Mouse (Mus musculus): Measurements from ENCODE around the gene Gm5089. TPM values are rescaled to one million over a fixed set of nuclear protein-coding genes. Genes with fewer than 3 reads are reported as not detected.

Gm5089 gene
- polyA plus RNA-seq, 1 experiment = not detected

- H3K36me3 ChIP-seq (ENCODE audit: control insufficient read depth, insufficient read depth, low read length) = no peaks in the 10 kb centered on the region
- TF ChIP-seq CTCF (IDR thresholded peaks at IDR 0.05; ENCODE audit: extremely low read depth, insufficient read length, insufficient replicate concordance, low read depth, low read length) = no peak
- TF ChIP-seq POLR2A (IDR thresholded peaks at IDR 0.05; ENCODE audit: low read depth, low read length) = no peak
- no peak overlapping the region for H3K4me3 ChIP-seq (ENCODE audit: low read depth, low read length)
- H3K27ac ChIP-seq (ENCODE audit: insufficient read depth, low read depth, low read length) = no peak overlapping the region
- H3K27me3 ChIP-seq (ENCODE audit: control insufficient read depth, insufficient read depth, low read length) = peaks cover 86% of the 10 kb centered on the region
- WGBS = 4% methylated on average over 5 of the region's 5 CpGs
- H3K4me1 ChIP-seq (ENCODE audit: control insufficient read depth, insufficient read depth, insufficient read length, low read length) = peaks cover 9% of the 10 kb centered on the region
Observed at GRCm38 (mm10) chr14:122472647-122473046, 21.7 kb upstream of the Gm5089 start.

GRCm38 (mm10) chr14:122472161-122472560 lies 21.2 kb upstream of the Gm5089 start:
- Histone ChIP-seq H3K36me3 (ENCODE audit: control insufficient read depth, insufficient read depth, low read length) (no peaks in the 10 kb centered on the region), H3K27me3 (ENCODE audit: control insufficient read depth, insufficient read depth, low read length) (peaks cover 84% of the 10 kb centered on the region), H3K27ac (ENCODE audit: insufficient read depth, low read depth, low read length) (no peak overlapping the region), H3K4me3 (ENCODE audit: low read depth, low read length) (no peak overlapping the region), H3K4me1 (ENCODE audit: control insufficient read depth, insufficient read depth, insufficient read length, low read length) (peaks cover 9% of the 10 kb centered on the region)
- TF ChIP-seq POLR2A (IDR thresholded peaks at IDR 0.05; ENCODE audit: low read depth, low read length) (no peak), CTCF (IDR thresholded peaks at IDR 0.05; ENCODE audit: extremely low read depth, insufficient read length, insufficient replicate concordance, low read depth, low read length) (no peak)
- WGBS = 2% methylated on average over 13 of the region's 13 CpGs

- 11% methylated on average over 31 of the region's 31 CpGs for WGBS
- Histone ChIP-seq H3K4me3 (ENCODE audit: low read depth, low read length) (no peak overlapping the region), H3K27ac (ENCODE audit: insufficient read depth, low read depth, low read length) (no peak overlapping the region), H3K4me1 (ENCODE audit: control insufficient read depth, insufficient read depth, insufficient read length, low read length) (peaks cover 9% of the 10 kb centered on the region), H3K27me3 (ENCODE audit: control insufficient read depth, insufficient read depth, low read length) (peaks cover 84% of the 10 kb centered on the region), H3K36me3 (ENCODE audit: control insufficient read depth, insufficient read depth, low read length) (no peaks in the 10 kb centered on the region)
- TF ChIP-seq CTCF (IDR thresholded peaks at IDR 0.05; ENCODE audit: extremely low read depth, insufficient read length, insufficient replicate concordance, low read depth, low read length) (no peak), POLR2A (IDR thresholded peaks at IDR 0.05; ENCODE audit: low read depth, low read length) (no peak)
Observed at GRCm38 (mm10) chr14:122471449-122472085, 20.7 kb upstream of the Gm5089 start.

GRCm38 (mm10) chr14:122468971-122469755 lies 18.2 kb upstream of the Gm5089 start:
- H3K4me1 ChIP-seq (ENCODE audit: control insufficient read depth, insufficient read depth, insufficient read length, low read length) = peaks cover 10% of the 10 kb centered on the region
- no peak overlapping the region for H3K27ac ChIP-seq (ENCODE audit: insufficient read depth, low read depth, low read length)
- H3K36me3 ChIP-seq (ENCODE audit: control insufficient read depth, insufficient read depth, low read length) = no peaks in the 10 kb centered on the region
- WGBS = 6% methylated on average over 28 of the region's 28 CpGs
- TF ChIP-seq CTCF (IDR thresholded peaks at IDR 0.05; ENCODE audit: extremely low read depth, insufficient read length, insufficient replicate concordance, low read depth, low read length) (no peak), POLR2A (IDR thresholded peaks at IDR 0.05; ENCODE audit: low read depth, low read length) (no peak)
- H3K27me3 ChIP-seq (ENCODE audit: control insufficient read depth, insufficient read depth, low read length) = peaks cover 81% of the 10 kb centered on the region
- no peak overlapping the region for H3K4me3 ChIP-seq (ENCODE audit: low read depth, low read length)

GRCm38 (mm10) chr14:122467926-122468841 lies 17.3 kb upstream of the Gm5089 start:
- Histone ChIP-seq H3K36me3 (ENCODE audit: control insufficient read depth, insufficient read depth, low read length) (no peaks in the 10 kb centered on the region), H3K4me3 (ENCODE audit: low read depth, low read length) (no peak overlapping the region), H3K27ac (ENCODE audit: insufficient read depth, low read depth, low read length) (no peak overlapping the region), H3K4me1 (ENCODE audit: control insufficient read depth, insufficient read depth, insufficient read length, low read length) (peaks cover 12% of the 10 kb centered on the region), H3K27me3 (ENCODE audit: control insufficient read depth, insufficient read depth, low read length) (peaks cover 81% of the 10 kb centered on the region)
- WGBS = 10% methylated on average over 23 of the region's 23 CpGs
- no peak for TF ChIP-seq CTCF (IDR thresholded peaks at IDR 0.05; ENCODE audit: extremely low read depth, insufficient read length, insufficient replicate concordance, low read depth, low read length)
- TF ChIP-seq POLR2A (IDR thresholded peaks at IDR 0.05; ENCODE audit: low read depth, low read length) = no peak

- H3K27ac ChIP-seq (ENCODE audit: insufficient read depth, low read depth, low read length) = no peak overlapping the region
- H3K4me3 ChIP-seq (ENCODE audit: low read depth, low read length) = no peak overlapping the region
- WGBS = 53% methylated on average over 7 of the region's 7 CpGs
- no peaks in the 10 kb centered on the region for H3K36me3 ChIP-seq (ENCODE audit: control insufficient read depth, insufficient read depth, low read length)
- H3K4me1 ChIP-seq (ENCODE audit: control insufficient read depth, insufficient read depth, insufficient read length, low read length) = peaks cover 12% of the 10 kb centered on the region
- TF ChIP-seq CTCF (IDR thresholded peaks at IDR 0.05; ENCODE audit: extremely low read depth, insufficient read length, insufficient replicate concordance, low read depth, low read length) (no peak), POLR2A (IDR thresholded peaks at IDR 0.05; ENCODE audit: low read depth, low read length) (no peak)
- peaks cover 82% of the 10 kb centered on the region for H3K27me3 ChIP-seq (ENCODE audit: control insufficient read depth, insufficient read depth, low read length)
Observed at GRCm38 (mm10) chr14:122466756-122467362, 15.9 kb upstream of the Gm5089 start.
